Mouse (Mus musculus): ENCODE measurements at regions not wholly inside any gene's neighbourhood (a gene's known extent, or its start where the extent isn't known, plus 50 kb on each side); places are given as distances from the start of the nearest gene placed in this dataset.

DNA sequence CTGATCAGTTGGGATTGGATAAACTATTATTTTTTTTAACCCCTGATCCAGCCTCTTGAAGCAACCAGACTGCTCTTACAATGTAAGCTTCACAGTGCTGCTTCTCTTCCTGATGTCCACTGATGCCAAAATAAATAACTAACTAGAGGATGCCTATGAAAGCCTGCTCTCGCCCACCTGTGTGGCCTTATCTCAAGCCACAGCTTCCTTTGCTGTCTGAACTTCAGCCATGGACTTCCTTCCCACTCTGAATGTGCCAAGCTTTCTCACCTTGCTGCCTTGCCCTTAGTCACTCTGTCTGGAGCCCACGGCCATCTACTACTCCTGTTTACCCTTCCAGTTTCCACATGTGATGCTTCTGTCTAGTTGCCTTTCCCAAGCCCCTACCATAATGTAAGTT lies 559.6 kb downstream of the Dhx35 start:
- DNase-seq (ENCODE audit: inconsistent ontology term): no peak

GRCm38 (mm10) chr2:159356503-159356902 lies 561.9 kb downstream of the Dhx35 start:
- no peak for DNase-seq (ENCODE audit: inconsistent ontology term)

GRCm38 (mm10) chr2:159361371-159361770 lies 566.8 kb downstream of the Dhx35 start:
- DNase-seq (ENCODE audit: inconsistent ontology term): no peak

DNA sequence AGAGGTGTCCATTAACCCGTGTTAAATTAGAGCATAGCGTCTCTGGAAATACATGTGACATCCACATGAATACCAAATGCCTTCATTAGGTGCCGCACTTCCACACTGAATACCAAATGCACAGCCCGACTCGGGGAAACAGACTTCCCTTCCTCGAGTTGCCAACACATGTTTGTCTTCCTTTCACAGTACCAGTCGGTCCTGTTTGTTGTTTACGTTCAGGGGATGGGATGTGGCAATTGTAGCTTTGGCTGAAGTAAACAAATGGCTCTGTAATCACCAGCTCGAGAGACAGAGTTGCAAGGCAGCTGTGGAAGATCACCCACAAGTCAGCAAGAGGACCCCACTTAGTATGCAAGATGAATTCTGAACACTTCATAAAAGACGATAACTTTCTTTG lies 598.3 kb downstream of the Dhx35 start:
- no peak for DNase-seq (ENCODE audit: inconsistent ontology term)

DNA sequence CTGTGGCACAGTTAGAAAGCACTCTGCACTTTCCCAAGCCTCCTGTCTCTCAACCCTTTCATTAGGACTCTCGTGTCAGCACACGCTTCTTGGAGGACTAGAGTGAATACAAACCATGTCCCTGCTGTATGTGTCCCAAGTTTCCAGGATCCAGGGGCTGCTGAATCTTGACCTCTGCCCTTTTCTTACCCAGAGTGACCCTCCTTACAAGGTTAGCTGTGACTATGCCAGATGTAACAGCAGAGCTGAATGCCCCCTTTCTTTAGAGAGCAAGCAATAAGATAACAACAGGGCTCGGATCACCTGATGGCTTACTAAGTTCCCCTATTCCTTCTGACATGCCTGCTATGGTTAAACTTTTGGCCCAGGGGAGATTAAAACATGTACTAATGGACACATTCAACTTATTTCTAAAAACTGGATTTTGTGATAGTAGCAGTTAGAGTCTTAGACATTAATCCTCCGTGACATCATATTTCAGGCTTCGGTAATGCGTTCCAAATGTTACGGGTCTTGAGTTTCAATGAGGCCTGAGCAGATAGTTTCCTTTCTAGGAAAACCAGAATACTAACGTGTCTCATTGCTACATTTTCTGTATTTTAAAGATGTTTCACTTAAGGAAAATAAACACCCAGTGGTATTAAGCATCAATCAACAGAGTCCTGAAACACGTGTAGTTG lies 607.0 kb downstream of the Dhx35 start:
- no peak for DNase-seq (ENCODE audit: inconsistent ontology term)

DNA sequence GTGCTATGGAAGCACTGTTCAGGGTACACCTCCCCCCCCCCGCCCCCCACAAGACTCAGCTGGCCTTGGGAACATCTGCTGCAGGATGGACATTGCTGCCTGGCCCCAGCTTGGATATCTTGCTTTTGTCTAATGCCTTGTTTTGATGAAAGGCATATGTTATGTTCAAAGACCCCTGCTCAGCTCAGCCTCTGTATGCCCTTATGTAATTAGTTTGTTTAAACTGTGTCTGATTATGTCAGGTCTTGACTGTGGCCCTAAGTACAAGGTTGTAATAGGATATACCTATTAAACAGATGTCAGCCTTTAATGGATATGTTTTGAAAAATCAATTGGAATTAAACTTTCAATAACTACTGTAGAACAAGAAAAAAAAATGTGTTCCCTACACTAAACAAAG lies 610.3 kb downstream of the Dhx35 start:
- no peak for DNase-seq (ENCODE audit: inconsistent ontology term)

DNA sequence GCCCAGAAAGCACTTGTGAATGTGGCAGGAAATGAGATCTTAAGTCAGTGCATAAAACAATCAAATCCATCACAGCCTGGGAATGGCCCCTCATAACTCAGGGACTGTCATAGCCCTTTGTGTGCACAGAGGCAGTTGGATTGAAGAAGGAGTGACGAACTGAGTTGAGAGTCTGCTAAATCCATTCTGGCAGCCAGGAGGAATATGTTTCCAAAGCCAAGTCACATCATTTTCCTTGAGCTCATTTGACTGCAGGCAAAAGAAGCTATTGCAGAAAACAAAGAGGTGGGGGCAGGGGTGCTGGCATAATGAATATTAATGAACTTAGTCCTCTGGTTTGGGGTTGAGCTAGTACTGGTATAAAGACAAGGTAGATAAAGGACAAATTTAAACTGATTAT lies 620.0 kb downstream of the Dhx35 start:
- no peak for DNase-seq (ENCODE audit: inconsistent ontology term)

DNA sequence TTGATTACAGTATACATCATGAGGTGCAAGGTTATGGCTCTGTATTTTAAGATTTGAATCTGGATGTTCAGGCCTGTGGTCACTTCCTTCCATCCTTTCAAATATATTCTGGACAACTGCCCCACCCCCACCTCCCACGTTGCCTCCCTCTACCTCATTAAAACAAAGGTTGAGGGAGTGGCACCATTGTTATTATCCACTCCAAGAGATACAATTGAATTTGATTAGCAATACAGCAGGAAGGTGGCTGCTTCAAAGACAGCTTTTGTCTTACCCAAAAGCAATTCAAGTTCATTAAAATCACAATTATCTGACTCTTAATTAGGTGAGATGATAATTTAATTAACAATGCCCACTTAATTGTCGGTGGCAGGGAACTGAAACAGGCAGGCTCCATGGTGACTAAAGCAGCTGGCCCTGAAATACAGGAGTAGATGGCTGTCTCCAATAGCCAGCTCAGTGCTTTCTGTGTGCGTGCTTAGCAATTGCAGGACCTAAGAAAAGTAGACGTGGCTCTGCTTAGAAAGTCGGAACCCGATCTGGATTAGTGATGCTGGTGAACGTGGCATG lies 623.8 kb downstream of the Dhx35 start:
- peak; percentile 61 for DNase-seq (ENCODE audit: inconsistent ontology term)

DNA sequence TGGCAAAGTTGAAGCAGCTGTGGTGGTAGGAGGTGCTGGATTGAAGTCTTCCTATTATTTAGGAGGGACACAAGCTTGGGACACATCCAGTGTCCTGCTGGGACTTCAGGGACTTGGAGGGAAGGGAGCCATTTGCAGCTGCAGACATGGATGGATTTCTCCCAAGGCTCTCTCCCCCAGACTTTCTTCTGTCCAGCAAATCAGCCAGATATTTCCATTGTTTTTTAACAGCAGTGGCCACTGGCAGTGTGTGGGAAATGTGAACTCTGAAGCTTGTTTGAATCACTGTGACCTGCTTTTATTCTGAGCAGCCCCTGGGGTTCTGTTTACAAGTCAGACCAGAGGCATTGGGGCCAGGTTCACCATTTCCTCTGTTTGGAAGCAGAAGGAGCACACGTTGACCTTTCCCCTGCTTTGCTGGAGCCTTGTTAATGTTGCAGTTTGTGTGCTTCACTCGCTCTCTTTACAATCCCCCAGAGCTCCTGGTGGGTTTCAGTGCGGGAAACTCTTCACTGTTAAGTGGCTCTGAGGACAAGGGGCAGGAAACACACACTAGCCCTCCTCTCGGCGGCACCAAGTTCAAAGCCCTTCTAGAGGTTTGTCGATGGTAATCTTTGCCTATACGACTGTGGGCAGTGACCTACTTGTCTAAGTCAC lies 627.8 kb downstream of the Dhx35 start:
- peak; percentile 24 for DNase-seq (ENCODE audit: inconsistent ontology term)

- DNase-seq (ENCODE audit: inconsistent ontology term): no peak
Observed at GRCm38 (mm10) chr2:159428201-159428600, 633.6 kb downstream of the Dhx35 start.

DNA sequence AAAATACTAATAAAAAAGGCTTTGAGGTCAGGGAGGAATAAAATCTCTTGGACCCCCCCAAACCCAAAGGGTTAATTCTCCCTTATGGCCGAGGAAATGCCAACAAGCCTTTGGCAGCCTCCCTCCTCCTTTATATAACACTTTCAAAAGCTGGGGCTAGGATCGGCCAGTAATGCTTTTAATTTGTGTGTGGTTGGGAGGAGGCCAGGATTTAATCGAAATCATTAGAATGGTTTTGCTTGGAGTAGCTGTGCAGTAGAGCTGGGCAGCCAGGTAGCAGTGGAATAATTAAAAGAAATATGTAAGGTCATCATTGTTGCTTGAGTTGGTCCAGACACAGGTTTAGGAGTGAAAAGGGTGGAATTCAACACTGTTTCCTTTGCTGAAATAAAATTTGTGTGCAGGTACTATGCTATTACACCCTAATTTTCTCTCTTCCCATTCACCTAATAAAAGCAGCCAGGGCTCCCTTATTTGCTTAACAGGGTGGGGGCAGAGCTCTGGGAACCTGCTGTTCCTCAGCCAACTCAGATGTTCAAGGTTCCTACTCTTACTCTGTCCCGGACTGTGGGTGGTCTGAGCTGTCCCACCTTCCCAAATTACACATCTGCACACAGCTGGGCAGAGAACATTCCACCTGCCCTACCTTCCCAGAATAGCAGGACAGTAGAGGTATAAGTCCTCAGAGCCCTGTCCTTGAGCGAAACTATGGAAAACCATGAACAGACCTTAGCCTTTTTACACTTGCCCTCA lies 636.1 kb downstream of the Dhx35 start:
- no peak for DNase-seq (ENCODE audit: inconsistent ontology term)

DNA sequence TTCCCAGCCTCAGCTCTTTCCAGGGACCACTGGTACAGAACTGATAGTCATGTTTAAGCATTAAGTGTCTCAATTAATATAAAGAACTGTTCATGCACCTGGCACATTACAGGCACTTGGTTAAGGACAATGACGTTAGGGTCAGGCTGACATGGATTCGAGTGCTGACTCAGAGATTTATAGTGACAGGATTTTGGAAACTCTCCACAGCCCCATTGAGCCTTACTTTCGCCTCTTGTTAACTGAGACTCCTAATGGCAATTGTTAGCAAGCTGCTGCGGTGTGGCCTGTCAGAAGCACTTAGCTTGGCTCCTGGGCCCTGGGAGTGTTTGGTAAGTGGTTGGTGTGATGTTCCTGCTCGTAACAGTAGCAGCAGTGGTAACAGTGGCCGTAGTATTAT lies 644.4 kb downstream of the Dhx35 start:
- DNase-seq (ENCODE audit: inconsistent ontology term): peak; percentile 66

GRCm38 (mm10) chr2:159443581-159443980 lies 649.0 kb downstream of the Dhx35 start:
- DNase-seq (ENCODE audit: inconsistent ontology term): no peak

- DNase-seq (ENCODE audit: inconsistent ontology term): no peak
Observed at GRCm38 (mm10) chr2:159446434-159446833, 651.8 kb downstream of the Dhx35 start.

- no peak for DNase-seq (ENCODE audit: inconsistent ontology term)
Observed at GRCm38 (mm10) chr2:159446886-159447285, 652.3 kb downstream of the Dhx35 start.

DNA sequence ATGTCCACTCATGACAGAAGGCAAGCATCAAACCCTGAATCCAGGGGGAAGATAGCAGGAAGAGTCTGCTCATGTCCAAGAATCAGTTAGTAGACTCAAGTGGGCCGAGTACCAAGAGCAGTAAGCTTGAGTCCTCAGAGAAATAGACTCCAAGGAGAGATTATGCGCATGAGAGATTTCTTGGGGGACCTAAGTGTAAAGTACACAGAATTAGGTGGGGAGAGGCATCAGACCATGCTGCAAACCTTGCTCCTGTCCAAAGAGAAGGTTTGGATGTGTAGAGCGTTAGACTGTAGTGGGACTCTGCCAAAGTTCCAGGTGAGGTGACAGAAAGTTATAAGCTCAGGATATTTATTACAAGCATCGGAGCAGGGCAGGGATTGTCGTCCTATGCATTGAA lies 654.4 kb downstream of the Dhx35 start:
- no peak for DNase-seq (ENCODE audit: inconsistent ontology term)

DNA sequence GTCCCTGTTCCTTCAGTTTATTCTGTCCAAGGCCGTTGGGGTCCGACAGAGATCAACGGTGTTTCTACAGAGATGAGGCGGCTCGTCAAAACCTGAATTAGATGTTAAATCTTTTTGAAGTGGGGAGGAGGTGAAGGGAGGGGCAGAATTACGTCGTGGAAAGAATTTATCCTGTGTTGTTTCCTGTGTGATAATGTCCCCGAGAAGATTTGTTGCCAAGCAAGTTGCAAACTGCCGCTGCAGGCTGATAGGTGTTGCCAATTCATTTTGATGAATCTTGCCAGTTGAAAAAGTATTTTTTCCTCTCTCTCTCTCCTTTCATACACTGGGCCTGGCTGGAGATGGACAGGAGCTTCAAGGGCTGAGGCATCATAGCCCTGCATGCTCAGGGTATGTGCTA lies 656.8 kb downstream of the Dhx35 start:
- no peak for DNase-seq (ENCODE audit: inconsistent ontology term)

DNA sequence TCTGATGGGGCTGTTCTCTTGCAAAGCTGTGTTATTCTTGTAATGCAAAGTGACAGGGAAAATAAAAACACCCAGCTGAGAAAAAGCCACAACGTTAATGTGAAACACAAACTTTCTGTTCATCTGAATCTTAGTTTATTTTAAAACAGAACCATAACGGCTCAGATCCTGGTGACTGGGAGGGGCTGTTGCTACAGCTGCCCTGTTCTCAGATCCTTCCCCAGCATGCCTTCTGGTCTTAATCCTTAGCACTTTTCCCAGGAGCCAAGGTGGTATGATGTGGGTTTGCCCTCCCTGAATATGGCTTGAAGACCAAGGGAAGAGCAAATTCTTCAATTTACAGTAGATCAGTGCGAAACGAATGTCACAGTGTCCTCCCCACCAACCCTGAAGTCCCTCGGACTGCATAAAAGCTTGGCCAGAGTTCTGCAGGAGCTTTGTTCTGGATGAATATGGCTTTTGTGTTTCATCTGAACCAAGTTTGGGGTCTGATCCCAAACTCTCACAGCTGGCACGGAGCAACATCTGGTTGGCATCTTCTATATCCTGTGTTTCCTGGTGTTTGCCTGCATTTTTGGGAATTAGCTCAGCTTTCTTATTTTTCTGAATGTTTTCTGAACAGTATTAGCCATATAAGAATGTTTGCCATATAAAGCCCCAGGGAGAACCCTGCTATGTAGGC lies 686.9 kb downstream of the Dhx35 start:
- DNase-seq (ENCODE audit: inconsistent ontology term): no peak

GRCm38 (mm10) chr2:159491090-159491489 lies 696.5 kb downstream of the Dhx35 start:
- no peak for DNase-seq (ENCODE audit: inconsistent ontology term)

DNA sequence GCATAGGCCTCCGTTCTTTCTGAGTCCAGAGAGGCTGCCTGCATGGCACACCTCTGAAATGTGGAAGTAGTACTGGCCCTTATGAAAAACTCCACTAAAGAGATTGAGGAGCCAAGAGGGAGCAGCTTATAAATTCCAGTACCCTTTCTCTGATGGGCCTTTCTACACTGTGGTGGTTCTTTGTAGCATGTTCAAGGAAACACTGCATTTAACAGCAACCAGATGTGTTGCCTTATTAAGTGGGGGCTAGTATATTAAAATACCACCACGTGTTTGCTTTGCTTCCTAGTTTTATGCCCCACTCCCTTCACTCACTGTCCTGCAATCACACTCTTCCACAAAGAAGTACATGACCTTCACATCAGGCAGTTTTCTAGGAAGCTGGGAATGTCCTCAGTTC lies 704.1 kb downstream of the Dhx35 start:
- no peak for DNase-seq (ENCODE audit: inconsistent ontology term)

DNA sequence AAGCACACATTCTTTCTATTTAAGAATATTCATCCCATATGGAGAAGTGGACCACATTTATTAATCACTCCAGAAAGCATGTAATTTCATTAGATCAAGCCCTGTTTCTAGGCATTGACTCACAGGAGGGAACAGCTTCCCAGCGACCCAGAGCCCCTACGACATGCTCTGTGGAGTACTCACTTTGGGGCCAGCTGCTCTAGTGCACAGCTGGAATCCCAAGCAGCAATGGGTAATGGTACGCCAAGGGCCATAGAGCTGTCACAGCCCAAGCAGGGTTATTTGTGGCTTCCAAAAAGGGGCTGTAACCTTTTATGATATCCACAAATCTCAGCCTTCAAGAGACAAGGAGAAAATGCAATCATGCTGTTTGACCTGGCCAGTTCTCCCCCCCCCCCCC lies 706.4 kb downstream of the Dhx35 start:
- DNase-seq (ENCODE audit: inconsistent ontology term): no peak

DNA sequence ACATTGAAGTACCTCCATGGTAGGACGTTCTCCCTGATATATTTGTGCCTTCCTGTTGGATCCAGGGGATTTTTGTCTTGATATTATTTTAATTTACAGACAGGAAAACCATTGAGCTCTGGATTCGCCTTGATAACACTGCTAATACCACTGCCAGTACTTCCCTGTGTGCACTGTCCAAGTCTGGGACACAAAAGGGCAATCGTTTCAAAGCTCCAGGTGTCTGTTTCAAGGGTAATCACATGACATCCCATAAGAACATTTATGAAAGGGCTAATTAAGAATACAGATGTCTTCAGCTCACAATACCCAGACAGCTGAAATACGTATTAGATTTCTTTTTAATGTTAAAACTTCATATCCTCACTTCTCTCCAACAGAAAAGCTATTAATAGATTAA lies 724.5 kb downstream of the Dhx35 start:
- no peak for DNase-seq (ENCODE audit: inconsistent ontology term)

All from Muller cell, postnatal 12 days (primary cell).